In the genomic region with DNA sequence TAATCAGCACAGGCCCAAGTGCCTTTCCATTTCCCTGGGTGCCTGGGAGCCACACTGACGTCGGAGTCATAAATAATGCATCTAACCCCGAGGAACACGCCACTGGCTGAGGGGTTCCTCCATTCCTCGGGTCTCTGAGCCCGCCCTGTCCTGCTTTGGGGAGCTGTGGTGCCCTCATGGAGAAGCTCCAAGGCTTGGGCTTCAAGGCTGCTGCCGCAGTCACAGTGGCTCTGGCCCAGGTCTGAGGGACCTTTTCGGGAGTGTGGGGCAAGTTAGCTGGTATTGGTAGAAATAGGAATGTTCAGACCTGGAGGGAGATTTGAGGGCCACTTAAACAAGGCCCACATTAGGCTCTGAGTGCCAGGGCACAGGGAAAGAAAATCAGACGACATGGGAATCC, we compare ENCODE assay signal across 7 mouse cellular contexts.
"Had no signal": no experiment of that assay in that cellular context is flagged by ENCODE, and none has a peak within 500 bp of the region (broad histone marks: within the 10 kb centered on the region; RNA-seq: fewer than 3 reads in every experiment).

No protein-coding gene starts in this region.

- DNase-seq: kidney, adult 2 months; kidney, postnatal 25 days; lung, adult 2 months; lung, postnatal 36 days; right cerebral cortex, postnatal 14 days; thymus, adult 18-20 months; thymus, postnatal 25 days had no signal
